Mouse (Mus musculus) liver, adult (tissue): ENCODE results near the gene Elavl2.

Source experiments
- GATA4 ChIP-seq: IDR thresholded peaks from 2 replicates; pipeline ENCODE4 v1.6.1; 2014; ENCODE audit warnings: mild to moderate bottlenecking, low read length; ENCODE audit not compliant: insufficient replicate concordance

The Elavl2 gene

GRCm38 (mm10) chr4:91365276-91365675, 35.3 kb downstream of the Elavl2 start:
- no peak for TF ChIP-seq GATA4

GRCm38 (mm10) chr4:91363963-91364362, 36.6 kb downstream of the Elavl2 start:
- TF ChIP-seq GATA4, result no peak

GRCm38 (mm10) chr4:91362520-91362919, 38.1 kb downstream of the Elavl2 start:
- no peak for TF ChIP-seq GATA4

GRCm38 (mm10) chr4:91353138-91353537, 47.4 kb downstream of the Elavl2 start:
- TF ChIP-seq GATA4, result no peak

- TF ChIP-seq GATA4, result no peak
Observed at GRCm38 (mm10) chr4:91349579-91349978, 51.0 kb downstream of the Elavl2 start.

- TF ChIP-seq GATA4, result no peak
Observed at GRCm38 (mm10) chr4:91334177-91334576, 66.4 kb downstream of the Elavl2 start.

- TF ChIP-seq GATA4, result no peak
Observed at GRCm38 (mm10) chr4:91310801-91311200, 89.8 kb downstream of the Elavl2 start.

GRCm38 (mm10) chr4:91297706-91298105, 102.9 kb downstream of the Elavl2 start:
- TF ChIP-seq GATA4, result no peak

GRCm38 (mm10) chr4:91295317-91295716, 105.3 kb downstream of the Elavl2 start:
- TF ChIP-seq GATA4, result no peak

- no peak for TF ChIP-seq GATA4
Observed at GRCm38 (mm10) chr4:91291526-91291925, 109.1 kb downstream of the Elavl2 start.

GRCm38 (mm10) chr4:91290373-91290772, 110.2 kb downstream of the Elavl2 start:
- TF ChIP-seq GATA4, result no peak

- no peak for TF ChIP-seq GATA4
Observed at GRCm38 (mm10) chr4:91289151-91289550, 111.4 kb downstream of the Elavl2 start.

- no peak for TF ChIP-seq GATA4
Observed at GRCm38 (mm10) chr4:91268390-91268789, 132.2 kb downstream of the Elavl2 start.

GRCm38 (mm10) chr4:91263733-91264440, 136.7 kb downstream of the Elavl2 start:
- no peak for TF ChIP-seq GATA4

GRCm38 (mm10) chr4:91262839-91263238, 137.7 kb downstream of the Elavl2 start:
- no peak for TF ChIP-seq GATA4

- TF ChIP-seq GATA4, result no peak
Observed at GRCm38 (mm10) chr4:91260622-91261021, 140.0 kb downstream of the Elavl2 start.

GRCm38 (mm10) chr4:91248650-91249049, 151.9 kb downstream of the Elavl2 start:
- no peak for TF ChIP-seq GATA4

GRCm38 (mm10) chr4:91244554-91244953, 156.0 kb downstream of the Elavl2 start:
- no peak for TF ChIP-seq GATA4

GRCm38 (mm10) chr4:91243896-91244295, 156.7 kb downstream of the Elavl2 start:
- TF ChIP-seq GATA4, result no peak
